Mouse (Mus musculus) gastrocnemius, postnatal 4 days (tissue): ENCODE measurements around the gene Gdf10. TPM values are rescaled to one million over a fixed set of nuclear protein-coding genes. Genes with fewer than 3 reads are reported as not detected.
A peak's percentile ranks its signal among the peaks of the same experiment; 100 is the strongest.

ENCODE experiments used
- DNase-seq, 2 experiments: peaks; one replicate each; pipeline ENCODE4 v3.0.0; 2021 to 2022; ENCODE audit warnings: low spot score in 2 of 2, mixed read lengths in 2 of 2
- total RNA-seq, 2 experiments: library from RNA; stranded (reverse); gene quantifications; 2 replicates each; pipeline ENCODE4 v1.2.3; 2021

The Gdf10 gene
- total RNA-seq, 2 experiments from 2014 or later: 3.5 to 5.0 TPM

- peak in 1 of 2 experiments; percentile 59 for DNase-seq
Measured at GRCm38 (mm10) chr14:33933778-33934317, 10.5 kb downstream of the Gdf10 start.

DNA sequence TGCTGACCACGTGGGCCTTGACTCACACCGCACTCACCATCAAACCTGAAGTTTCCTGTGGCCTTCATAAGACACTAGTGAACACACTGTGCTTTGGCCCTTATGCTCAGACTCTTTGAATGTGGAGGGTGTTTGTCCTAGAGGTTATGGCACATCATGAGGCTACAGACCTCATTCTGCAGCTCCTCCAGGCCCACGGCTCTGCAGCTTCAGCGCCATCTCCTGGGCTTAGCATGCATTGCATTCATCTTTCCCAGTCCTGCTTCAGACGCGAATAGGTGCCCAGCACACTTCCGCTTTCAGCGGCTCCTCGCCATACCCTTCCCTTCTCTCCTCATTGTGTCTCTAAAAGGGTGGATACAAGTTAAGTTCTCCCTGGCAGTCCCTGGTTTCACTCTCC, 15.7 kb downstream of the Gdf10 start:
- DNase-seq: peak in 1 of 2 experiments; percentile 68

- DNase-seq: no peak
Measured at GRCm38 (mm10) chr14:33940739-33941138, 17.4 kb downstream of the Gdf10 start, which contains the start of gene Gdf2. TSS of gene Gdf2 (plus strand) at chr14:33941039.

GRCm38 (mm10) chr14:33942222-33942621, 18.8 kb downstream of the Gdf10 start:
- no peak for DNase-seq

GRCm38 (mm10) chr14:33946125-33946524, 22.7 kb downstream of the Gdf10 start:
- no peak for DNase-seq

- no peak for DNase-seq
Measured at GRCm38 (mm10) chr14:33952233-33952981, 29.0 kb downstream of the Gdf10 start.

- no peak for DNase-seq
Measured at GRCm38 (mm10) chr14:33953761-33954160, 30.4 kb downstream of the Gdf10 start, which contains the start of gene Rbp3. TSS of gene Rbp3 (plus strand) at chr14:33954003.

- DNase-seq: no peak
Measured at GRCm38 (mm10) chr14:33956055-33956454, 32.7 kb downstream of the Gdf10 start.

DNA sequence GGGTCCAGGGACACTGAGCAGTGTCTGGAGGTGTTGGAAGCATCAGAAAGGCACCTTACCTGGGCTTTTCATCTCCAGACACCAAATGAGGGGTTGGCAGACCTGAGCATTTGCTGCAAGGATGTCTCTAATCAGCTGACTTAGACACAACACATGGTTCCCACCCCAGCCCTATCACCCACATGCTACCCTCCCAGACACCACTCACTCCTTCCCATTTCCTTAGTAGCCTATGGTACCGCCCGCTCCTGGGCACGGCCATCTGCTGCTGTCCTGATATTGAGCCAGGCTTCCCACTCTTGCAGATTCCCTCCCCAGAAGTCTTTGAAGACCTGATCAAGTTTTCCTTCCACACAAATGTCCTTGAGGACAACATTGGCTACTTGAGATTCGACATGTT, 34.8 kb downstream of the Gdf10 start:
- DNase-seq: no peak

- no peak for DNase-seq
Measured at GRCm38 (mm10) chr14:33958841-33959240, 35.5 kb downstream of the Gdf10 start.

DNA sequence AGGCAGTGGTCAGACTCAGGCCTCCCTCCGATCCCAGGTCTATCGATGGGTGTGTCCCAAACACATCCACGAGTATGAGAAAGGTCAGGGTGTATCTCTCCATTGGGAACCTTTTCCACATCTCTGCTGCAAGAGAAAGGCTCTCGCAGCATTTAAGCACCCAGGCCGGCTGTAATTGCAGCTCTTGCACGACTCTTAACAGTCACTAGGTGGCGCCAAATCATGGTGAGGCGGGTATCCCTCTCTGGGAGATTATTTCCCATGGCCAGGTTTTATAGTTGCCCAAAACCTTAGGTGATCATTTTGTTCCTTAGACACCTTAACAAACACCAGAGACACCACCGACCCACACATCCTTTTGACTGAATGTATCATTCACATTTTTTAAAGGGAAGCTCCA, 36.0 kb downstream of the Gdf10 start:
- DNase-seq: peak in 1 of 2 experiments; percentile 49

GRCm38 (mm10) chr14:33965675-33966074, 42.3 kb downstream of the Gdf10 start:
- DNase-seq: no peak

DNA sequence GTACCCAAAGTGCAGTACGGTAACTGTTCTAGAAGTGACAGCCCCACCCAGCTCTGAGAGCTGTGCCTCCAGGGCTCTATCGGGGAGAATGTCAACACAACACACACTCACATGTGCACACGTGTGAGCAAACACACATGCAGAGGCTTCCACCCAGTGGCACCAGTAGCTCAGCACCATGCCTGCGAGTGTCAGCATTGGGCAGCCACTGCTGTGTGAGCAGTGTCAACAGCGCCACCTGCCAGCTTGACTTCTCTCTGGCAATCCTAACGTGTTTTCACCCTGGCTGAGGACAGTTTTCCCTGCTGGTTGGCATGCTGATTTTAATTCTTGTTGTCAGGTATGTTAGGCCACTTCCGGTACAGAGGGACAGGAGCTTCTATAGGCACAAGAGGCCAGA, 49.3 kb downstream of the Gdf10 start:
- no peak for DNase-seq

- DNase-seq: no peak
Measured at GRCm38 (mm10) chr14:33974752-33975151, 51.4 kb downstream of the Gdf10 start.

DNA sequence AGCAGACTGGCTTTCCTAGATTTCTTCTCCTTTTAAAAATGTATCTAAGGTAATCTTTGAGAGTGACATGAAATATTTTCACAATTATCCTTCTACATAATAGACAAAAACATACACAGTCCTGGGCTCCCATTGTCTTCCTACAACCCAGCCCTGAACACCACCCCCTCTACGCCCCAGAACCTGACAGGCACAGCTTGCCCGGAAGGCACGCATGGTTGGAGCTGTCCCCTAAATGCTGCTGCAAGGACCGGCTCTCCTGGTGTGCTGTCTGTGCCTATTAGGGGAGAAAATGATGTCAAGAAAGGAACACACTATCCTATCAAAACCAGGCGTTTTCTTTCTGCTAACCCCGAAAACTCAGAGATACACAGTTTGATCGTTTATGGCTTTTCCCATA, 54.4 kb downstream of the Gdf10 start:
- no peak for DNase-seq

DNA sequence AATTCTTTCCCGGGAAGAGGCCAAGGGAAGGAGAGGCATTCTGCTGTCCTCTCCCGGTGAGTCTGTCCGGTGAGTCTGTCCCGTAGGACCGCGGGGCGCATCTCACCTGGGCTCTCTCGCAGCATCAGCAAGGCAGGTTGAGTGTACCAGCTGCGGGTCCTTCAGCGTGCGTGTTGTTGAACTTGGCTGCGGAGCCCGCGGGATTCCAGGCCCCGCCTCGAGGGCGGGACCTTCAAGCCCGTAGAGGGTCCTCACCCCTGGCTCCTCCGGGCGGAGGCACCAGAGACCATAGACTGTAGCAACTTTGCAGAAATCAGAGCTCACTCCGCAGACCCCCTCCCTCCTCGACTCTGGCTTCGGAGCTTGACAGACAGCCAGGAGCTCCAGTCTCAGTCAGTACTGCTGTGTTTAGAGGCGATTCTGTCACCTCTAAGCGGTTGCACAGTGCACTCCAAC, 55.2 kb downstream of the Gdf10 start, which contains the start of gene Zfp488:
Zfp488 (minus strand) TSS at position 161 of the 456 bp plus-strand sequence.
- no peak for DNase-seq

Other genes starting within 250 kb of the Gdf10 start
- gene Gdf2, start 17.5 kb downstream of the Gdf10 start, total RNA-seq: not detected
- gene Rbp3, start 30.4 kb downstream of the Gdf10 start, total RNA-seq: not detected
- under 1 TPM; 0.18 to 0.29 TPM for gene Zfp488, start 55.2 kb downstream of the Gdf10 start, total RNA-seq
- not detected for gene Gm30083, start 91.6 kb downstream of the Gdf10 start, total RNA-seq
- gene Gm5460, start 93.2 kb downstream of the Gdf10 start, total RNA-seq: under 1 TPM in 1 of 2 experiments, not detected in 1; 0.13 TPM
- gene Antxrl, start 129.1 kb downstream of the Gdf10 start, total RNA-seq: not detected
- gene Anxa8, start 162.4 kb downstream of the Gdf10 start, total RNA-seq: 1 to 10 TPM; 2.2 to 3.1 TPM
- not detected for gene A630023A22Rik, start 179.2 kb downstream of the Gdf10 start, total RNA-seq
- gene Npy4r, start 228.9 kb downstream of the Gdf10 start, total RNA-seq: under 1 TPM; 0.13 to 0.17 TPM